Mouse (Mus musculus): Measurements from ENCODE around the gene Magi2.
"Not testable (repeated sequence)": the region's sequence is repeated elsewhere in the genome, so short reads cannot be mapped to it uniquely, and the experiment has no call there.

Magi2 gene

DNA sequence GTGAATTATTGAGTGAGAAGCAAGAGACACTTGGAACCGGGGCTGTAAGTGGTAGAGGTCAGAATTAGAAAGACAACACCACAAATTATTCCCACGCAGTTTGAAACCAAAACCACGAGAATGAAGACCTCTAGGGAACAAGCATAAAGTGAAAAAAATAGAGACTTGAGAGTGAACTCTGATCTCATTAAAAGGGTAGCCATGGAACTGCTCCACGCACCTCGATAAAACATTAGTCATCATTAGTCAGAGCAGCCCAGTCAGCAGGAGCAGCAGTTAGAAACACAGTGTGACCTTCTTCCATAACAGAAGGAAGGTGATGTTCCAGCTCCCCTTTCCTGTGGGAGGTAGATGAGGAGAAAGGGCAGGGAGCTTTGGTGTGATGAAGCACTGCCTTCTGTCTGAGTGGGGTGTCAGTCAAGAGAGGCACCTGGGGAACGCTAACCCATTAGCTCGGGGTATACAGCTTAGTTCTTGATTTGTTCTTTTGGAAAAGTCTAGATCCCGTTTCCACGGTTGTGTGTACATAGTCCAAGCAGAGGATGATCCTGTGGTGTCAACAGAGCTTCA, 1272.3 kb downstream of the Magi2 start:
- no peak for DNase-seq (ENCODE audit: low read depth, low spot score)

- no peak for DNase-seq (ENCODE audit: low read depth, low spot score)
Measured at GRCm38 (mm10) chr5:20508609-20509008, 1281.8 kb downstream of the Magi2 start.

DNA sequence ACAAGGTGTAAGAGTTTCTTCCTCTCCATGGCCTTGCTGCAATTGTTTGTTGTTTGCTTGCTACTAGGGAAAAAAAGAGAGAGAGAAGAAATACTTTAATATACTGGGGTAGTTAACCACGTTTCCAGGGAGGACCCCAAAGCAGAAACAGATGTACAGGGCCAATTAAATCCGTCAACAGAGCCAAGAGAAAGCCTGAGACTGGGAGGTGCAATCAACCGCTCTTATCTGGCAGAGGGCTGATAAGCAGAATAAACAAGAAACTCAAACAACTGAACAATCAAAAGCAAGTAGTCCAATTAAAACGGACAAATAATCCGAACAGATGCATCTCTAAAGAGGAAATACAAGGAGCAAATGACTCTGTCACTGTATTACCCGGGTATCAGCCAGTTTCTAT, 1282.8 kb downstream of the Magi2 start:
- DNase-seq (ENCODE audit: low read depth, low spot score) = no peak

DNA sequence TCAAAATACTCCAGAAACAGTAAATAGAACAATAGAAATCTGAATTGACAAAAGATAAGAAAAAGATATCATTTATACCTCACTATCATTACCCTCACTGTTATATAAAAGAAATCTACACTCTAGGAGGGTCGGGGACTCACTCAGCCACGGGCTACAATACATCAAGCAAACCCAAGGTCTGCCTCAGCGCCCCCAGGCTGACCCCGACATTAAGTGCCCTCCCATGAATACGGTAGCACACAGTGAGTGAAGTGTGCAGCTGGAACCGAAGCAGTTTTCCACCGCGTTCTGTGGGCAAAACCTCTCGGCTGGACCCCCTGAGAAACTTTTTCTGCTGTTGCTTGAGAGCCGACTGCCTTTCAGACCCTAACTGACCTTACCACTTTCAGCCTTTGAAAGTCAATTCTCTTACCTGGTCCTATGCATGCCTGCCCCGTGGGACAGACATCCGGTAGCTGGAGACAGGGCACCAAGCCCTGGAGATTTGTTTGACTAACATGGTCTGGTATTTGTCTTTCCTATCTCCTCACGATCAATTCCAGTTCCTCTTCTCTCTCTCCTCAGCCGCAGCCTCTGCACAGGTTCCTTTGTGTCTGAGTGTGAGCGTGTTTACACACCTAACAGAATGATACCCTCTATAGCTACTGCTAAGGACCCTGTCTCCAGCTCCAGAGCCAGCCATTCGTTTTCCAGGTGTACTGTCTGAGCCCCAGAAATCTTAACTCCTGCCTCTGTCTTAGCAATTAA, 1285.7 kb downstream of the Magi2 start:
- no peak for DNase-seq (ENCODE audit: low read depth, low spot score)

- DNase-seq (ENCODE audit: low read depth, low spot score) = no peak
Measured at GRCm38 (mm10) chr5:20521639-20522038, 1294.8 kb downstream of the Magi2 start.

- DNase-seq (ENCODE audit: low read depth, low spot score) = no peak
Measured at GRCm38 (mm10) chr5:20522047-20522446, 1295.2 kb downstream of the Magi2 start.

- no peak for DNase-seq (ENCODE audit: low read depth, low spot score)
Measured at GRCm38 (mm10) chr5:20523776-20524175, 1296.9 kb downstream of the Magi2 start.

DNA sequence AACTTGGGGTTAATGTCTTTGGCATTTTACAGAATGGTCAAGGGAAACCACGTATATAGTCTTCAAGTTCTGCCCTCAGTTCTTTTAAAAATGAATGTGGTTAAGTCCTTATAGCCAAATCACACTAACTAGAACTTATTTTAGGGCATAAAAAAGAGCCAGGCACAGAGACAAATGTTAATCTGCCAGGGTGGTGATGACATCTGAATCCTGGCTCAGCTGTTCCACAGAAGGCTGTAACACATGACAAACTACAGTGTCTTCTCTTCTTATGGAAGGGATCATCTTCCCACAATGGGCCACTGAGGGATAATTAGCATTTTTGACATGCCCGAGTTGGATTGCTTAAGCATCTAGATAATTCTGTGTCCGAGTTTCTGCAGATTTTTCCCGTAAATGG, 1299.8 kb downstream of the Magi2 start:
- DNase-seq (ENCODE audit: low read depth, low spot score) = not testable (repeated sequence)

DNA sequence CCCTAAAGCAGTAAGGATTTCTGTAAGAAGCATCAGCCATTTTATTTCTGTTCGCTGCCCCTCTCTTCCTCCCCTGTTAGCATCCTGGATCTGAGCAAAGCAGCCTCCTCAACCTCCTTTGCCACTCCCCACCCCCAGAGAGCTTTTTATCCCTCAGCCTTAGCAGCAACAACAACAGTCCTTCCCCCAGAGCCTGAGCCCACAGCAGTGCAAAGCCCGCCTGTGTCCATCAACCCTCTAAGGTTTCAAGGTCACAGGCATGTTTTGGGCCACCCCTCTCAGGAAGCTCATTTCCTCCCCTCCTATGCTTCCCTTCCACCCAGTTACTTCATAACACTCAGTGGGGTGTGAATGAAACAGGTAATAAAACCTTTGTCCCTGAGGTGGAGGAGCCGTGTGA, 1309.7 kb downstream of the Magi2 start:
- no peak for DNase-seq (ENCODE audit: low read depth, low spot score)

DNA sequence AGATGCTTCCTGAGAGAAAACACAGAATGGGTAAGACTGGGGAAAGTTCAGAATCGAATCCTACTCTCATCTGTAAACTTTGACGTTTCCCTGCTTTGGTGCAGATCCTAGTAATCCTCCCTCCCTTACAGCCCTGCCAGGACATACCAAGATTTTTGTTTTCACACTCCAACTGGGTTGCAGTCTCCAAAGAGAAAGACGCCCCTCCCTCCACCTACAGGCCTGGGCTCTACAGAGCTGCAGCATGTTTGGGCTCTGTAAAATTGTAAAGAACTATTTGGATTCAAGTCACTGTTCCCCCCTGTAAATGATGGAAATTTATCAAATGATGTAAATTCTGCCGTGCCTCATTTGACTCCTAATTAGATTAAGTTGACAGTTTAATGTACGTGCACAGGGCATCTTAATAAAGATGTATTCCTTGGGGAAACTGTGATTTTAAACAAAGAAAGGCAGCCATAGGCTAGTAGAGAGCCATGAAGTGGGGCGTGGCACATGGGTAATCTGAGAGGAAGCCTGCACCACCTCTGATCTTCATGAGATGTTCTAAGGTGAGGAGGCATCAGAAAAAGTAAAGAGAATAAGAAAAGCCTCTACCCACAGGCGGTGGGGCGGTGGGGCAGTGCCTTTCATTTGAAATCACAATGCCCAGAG, 1310.7 kb downstream of the Magi2 start:
- no peak for DNase-seq (ENCODE audit: low read depth, low spot score)

- no peak for DNase-seq (ENCODE audit: low read depth, low spot score)
Measured at GRCm38 (mm10) chr5:20544374-20544773, 1317.5 kb downstream of the Magi2 start.

DNA sequence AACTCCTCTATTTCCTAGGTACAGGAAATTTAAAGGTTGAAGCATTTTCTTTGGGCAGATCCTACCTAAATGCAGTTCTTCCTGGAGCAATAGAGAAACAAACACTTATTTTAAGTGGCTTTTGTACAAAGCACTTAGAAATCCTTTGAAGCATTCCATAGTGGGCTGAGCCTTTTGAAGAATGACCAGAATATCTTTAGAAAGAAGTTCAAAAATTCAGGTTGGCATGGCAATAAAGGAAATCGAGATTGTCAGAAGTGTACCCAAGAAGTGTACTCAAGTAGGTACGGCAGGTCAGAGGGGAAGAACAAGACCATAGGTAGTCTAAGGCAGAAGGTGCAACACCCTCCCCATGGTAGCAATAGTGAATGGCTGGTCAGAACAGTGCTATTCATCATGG, 1332.5 kb downstream of the Magi2 start:
- no peak for DNase-seq (ENCODE audit: low read depth, low spot score)

GRCm38 (mm10) chr5:20559821-20560220, 1333.0 kb downstream of the Magi2 start:
- no peak for DNase-seq (ENCODE audit: low read depth, low spot score)

- no peak for DNase-seq (ENCODE audit: low read depth, low spot score)
Measured at GRCm38 (mm10) chr5:20568421-20568820, 1341.6 kb downstream of the Magi2 start.

DNA sequence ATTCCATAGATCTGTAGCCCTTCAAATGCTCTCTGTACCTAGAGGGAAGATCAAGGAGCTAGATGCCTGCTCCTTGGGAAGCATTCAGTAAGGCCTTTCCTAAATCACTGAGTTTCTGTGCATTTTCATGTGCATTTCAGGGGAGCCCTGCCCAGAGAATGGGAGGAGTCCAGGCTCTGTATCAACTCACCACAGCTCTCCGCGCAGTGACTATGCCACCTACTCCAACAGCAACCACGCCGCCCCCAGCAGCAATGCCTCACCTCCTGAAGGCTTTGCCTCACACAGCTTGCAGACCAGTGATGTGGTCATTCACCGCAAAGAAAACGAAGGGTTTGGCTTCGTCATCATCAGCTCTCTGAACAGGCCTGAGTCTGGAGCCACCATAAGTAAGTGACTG, 1342.1 kb downstream of the Magi2 start:
- DNase-seq (ENCODE audit: low read depth, low spot score) = no peak

- DNase-seq (ENCODE audit: low read depth, low spot score) = no peak
Measured at GRCm38 (mm10) chr5:20574816-20575215, 1348.0 kb downstream of the Magi2 start.

GRCm38 (mm10) chr5:20575798-20576197, 1349.0 kb downstream of the Magi2 start:
- DNase-seq (ENCODE audit: low read depth, low spot score) = no peak

- DNase-seq (ENCODE audit: low read depth, low spot score) = no peak
Measured at GRCm38 (mm10) chr5:20576266-20576665, 1349.4 kb downstream of the Magi2 start.

DNA sequence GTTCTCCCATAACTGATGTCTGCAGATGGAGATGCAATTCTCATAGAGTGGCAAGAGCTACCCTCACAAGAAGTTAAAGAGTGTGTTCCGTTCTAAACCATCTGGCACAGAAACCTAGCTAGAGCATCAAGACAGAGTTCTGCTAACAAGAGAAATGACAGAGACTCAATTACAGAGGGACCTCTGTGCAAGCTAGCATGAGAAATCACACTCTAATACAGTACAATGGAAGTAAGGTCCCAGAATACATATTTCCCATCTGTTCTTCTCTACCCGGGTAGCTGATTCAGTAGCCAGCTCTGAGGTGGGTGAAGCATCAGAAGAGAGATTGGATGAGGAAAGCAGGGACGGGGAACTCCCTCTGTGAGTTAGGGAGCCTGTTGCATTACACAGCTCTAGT, 1351.8 kb downstream of the Magi2 start:
- no peak for DNase-seq (ENCODE audit: low read depth, low spot score)

- DNase-seq (ENCODE audit: low read depth, low spot score) = no peak
Measured at GRCm38 (mm10) chr5:20580619-20581018, 1353.8 kb downstream of the Magi2 start.

DNA sequence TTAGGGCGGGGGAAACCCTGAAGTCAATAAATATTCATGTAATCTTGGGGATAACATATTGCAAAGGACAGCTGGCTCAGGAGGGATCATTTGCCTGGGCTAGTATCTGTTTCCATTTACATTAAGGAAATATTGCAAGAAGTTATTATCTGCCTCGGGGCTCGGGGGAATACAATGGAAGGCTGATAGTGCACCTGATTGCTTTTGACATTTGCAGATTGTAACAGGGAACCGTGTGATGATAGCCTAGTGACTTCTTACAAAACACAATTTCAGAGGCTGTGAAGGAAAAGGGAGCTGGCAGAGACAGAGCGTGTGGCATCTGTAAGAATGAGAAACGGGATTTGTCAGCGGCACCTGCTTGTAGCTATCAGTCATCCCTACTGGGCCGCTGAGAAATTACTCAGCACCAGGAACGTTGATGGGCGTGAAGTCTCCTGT, 1356.2 kb downstream of the Magi2 start:
- no peak for DNase-seq (ENCODE audit: low read depth, low spot score)

DNA sequence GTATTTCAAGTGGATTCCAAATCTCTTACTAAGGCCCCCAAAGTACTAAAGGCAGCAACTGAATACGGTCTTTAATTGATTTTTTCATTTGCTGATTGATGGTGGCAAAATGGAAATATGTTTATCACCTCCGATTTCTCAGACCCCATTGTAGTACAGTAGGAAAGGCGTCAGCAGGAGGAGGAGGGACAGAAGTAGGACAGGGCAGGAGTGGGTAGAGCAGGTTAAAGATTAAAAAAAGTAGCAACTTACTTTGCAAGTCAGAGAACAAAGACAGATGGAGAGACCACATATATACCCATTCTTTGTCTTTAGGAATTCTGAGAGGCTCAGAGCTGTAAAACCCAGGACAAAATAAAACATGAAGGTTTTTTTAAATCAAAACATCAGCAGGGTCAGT, 1356.8 kb downstream of the Magi2 start:
- DNase-seq (ENCODE audit: low read depth, low spot score) = no peak

DNA sequence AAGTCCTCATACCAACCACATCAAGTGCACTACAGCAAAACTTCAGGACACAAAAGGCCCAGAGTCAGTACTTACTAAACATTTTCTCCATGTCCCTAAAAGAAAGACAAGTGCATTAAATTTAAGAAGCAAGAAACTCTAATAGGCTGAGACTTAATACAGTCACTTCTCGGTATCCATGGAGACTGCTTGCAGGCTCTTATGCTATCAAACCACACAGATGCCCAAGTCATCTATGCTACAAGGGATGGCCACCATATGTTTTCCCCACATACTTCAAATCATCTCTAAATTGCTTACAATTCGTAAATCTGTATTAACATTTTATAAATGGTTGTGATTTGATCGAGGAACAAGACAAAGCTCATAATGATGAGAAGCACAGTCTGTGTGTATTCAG, 1357.9 kb downstream of the Magi2 start:
- DNase-seq (ENCODE audit: low read depth, low spot score) = no peak
